Mouse (Mus musculus): ENCODE data around the gene Arhgap32.

DNA sequence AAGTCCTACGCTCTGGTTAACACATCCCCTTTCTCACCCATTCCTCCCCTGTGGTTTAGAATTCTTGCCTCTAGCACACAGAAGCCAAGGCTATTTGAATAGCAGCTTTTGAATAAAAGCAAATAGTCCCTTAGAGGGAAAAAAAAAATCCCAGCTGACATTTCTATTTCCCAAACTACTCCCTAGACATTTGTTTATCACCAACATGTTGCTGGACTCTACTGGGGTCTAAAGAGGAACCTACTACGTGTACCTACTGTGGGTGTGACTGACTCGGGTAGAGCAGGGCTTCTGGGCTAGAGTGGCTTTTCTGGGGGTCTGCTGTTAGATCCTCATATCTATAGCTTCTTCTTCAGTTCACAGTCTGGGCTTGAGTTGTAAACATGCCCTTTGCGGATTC is 196.3 kb downstream of the Arhgap32 start:
- TF ChIP-seq POLR2A (IDR thresholded peaks at IDR 0.05; ENCODE audit: insufficient read depth, low read length) (no peak), CTCF (IDR thresholded peaks at IDR 0.05; ENCODE audit: low read depth, low read length) (no peak), EP300 (IDR thresholded peaks at IDR 0.05; ENCODE audit: insufficient read depth, low read depth, low read length) (no peak)

All from ES-Bruce4 (cell line).